Mouse (Mus musculus) ES-Bruce4 (cell line): ENCODE data around the gene Mybph. TPM values are rescaled to one million over a fixed set of nuclear protein-coding genes. Genes with fewer than 3 reads are reported as not detected.

Experiments used
- H3K27ac ChIP-seq: 2 replicates; pipeline ENCODE4 v1.5.1; 2012; ENCODE audit warnings: low read length, inconsistent platforms; ENCODE audit not compliant: insufficient read depth
- H3K27me3 ChIP-seq: 2 replicates; pipeline ENCODE4 v1.6.1; 2012; ENCODE audit warnings: mild to moderate bottlenecking, low read length, inconsistent platforms; ENCODE audit not compliant: control insufficient read depth, poor library complexity, insufficient read depth, severe bottlenecking
- H3K36me3 ChIP-seq: 2 replicates; pipeline ENCODE4 v1.6.1; 2012; ENCODE audit warnings: inconsistent platforms, mild to moderate bottlenecking, low read length, moderate library complexity; ENCODE audit not compliant: control insufficient read depth, poor library complexity, insufficient read depth, severe bottlenecking
- H3K4me1 ChIP-seq: one replicate; pipeline ENCODE4 v1.8.1; 2011; ENCODE audit warnings: low read length; ENCODE audit not compliant: control insufficient read depth, insufficient read depth
- H3K4me3 ChIP-seq: 2 replicates; pipeline ENCODE4 v1.5.1; 2011; ENCODE audit warnings: low read depth, mild to moderate bottlenecking, low read length
- H3K9ac ChIP-seq: 2 replicates; pipeline ENCODE4 v1.6.1; 2012; ENCODE audit warnings: low read depth, mild to moderate bottlenecking, inconsistent platforms; ENCODE audit not compliant: poor library complexity, severe bottlenecking
- H3K9me3 ChIP-seq: replicated peaks from 2 replicates; pipeline ENCODE4 v1.6.1; 2012; ENCODE audit warnings: mild to moderate bottlenecking, low read length, inconsistent platforms; ENCODE audit not compliant: control insufficient read depth, poor library complexity, insufficient read depth, severe bottlenecking
- CTCF ChIP-seq: IDR thresholded peaks from one replicate; pipeline ENCODE4 v1.8.1; 2011; ENCODE audit warnings: low read depth, low read length
- EP300 ChIP-seq: IDR thresholded peaks from 2 replicates; pipeline ENCODE4 v1.6.1; 2011; ENCODE audit warnings: low read depth, low read length; ENCODE audit not compliant: insufficient read depth
- POLR2A ChIP-seq: IDR thresholded peaks from one replicate; pipeline ENCODE4 v1.8.1; 2011; ENCODE audit warnings: low read length; ENCODE audit not compliant: insufficient read depth
- polyA plus RNA-seq: library from polyadenylated mRNA; stranded (reverse); fragments of >200 nt; gene quantifications from 2 replicates; pipeline ENCODE4 v1.2.4, GENCODE M21; 2011; ENCODE audit warnings: low read depth; ENCODE audit not compliant: missing spikeins, insufficient read depth, insufficient read length

Gene Mybph
- polyA plus RNA-seq, 1 experiment = not detected

GRCm38 (mm10) chr1:134192024-134192423 lies 1.2 kb upstream of the Mybph start:
- Histone ChIP-seq H3K27me3 (no peaks in the 10 kb centered on the region), H3K36me3 (no peaks in the 10 kb centered on the region), H3K4me3 (no peak overlapping the region), H3K27ac (no peak overlapping the region), H3K9ac (no peak overlapping the region), H3K9me3 (no peaks in the 10 kb centered on the region), H3K4me1 (peaks cover 19% of the 10 kb centered on the region)
- TF ChIP-seq EP300 (no peak), POLR2A (no peak), CTCF (no peak)

DNA sequence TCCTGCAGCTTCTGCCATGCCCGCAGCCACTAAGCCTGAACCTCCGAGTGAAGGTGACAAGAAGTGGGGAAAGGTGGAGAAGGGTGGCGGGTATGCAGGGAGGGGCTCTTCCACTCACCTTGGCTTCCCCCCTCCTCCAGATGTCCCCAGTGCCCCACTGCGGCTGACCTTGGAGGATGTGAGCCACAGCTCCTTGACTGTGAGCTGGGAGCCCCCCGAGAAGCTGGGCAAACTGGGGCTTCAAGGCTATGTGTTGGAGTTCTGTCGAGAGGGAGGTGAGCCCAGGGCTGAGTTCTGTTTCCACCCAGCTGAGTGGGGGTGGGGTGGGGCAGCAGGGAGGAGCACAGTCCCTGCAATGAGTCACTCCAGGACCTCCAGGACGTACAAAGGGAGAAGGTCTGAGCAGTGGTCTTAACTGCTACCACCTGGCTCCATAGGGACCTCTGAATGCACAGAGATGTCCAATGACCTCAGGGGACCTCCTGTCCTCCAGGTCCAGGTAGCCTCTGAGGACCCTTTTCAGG lies 488 bp downstream of the Mybph start:
- H3K27me3 ChIP-seq = no peaks in the 10 kb centered on the region
- no peak overlapping the region for H3K27ac ChIP-seq
- peaks cover 17% of the 10 kb centered on the region for H3K4me1 ChIP-seq
- no peaks in the 10 kb centered on the region for H3K36me3 ChIP-seq
- TF ChIP-seq EP300 (no peak), POLR2A (no peak), CTCF (no peak)
- no peak overlapping the region for H3K4me3 ChIP-seq
- no peaks in the 10 kb centered on the region for H3K9me3 ChIP-seq
- no peak overlapping the region for H3K9ac ChIP-seq

DNA sequence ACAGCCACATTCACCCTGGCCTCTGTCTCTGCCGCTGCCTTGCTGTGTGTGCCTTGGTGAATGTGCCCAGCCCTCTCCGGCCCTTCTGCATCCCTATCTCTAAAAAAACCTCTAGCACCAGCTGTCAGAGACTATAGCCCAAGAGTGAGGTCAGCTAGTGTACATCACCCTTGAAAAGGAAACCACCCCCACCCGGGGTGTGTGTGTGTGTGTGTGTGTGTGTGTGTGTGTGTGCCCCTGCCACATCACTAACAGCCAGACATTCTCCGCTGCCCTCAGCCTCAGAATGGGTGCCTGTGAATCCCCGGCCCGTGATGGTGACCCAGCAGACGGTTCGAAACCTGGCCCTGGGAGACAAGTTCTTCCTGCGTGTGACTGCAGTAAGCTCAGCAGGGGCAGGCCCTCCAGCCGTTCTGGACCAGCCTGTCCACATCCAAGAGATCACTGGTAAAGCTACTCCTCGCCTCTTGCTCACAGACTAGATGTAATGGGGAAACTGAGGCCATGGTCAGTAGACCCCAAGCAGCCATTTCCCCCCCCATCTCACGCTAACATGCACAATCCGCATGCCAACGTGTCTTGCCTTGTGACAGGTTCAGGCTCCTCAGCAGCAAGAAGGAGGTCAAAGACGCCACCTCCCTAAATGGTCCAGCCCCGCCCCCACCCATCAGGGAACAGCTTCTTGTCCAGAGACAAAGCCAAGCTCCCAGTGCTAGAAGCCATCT lies 1.2 kb downstream of the Mybph start:
- Histone ChIP-seq H3K4me3 (no peak overlapping the region), H3K4me1 (peaks cover 15% of the 10 kb centered on the region), H3K9me3 (no peaks in the 10 kb centered on the region), H3K27ac (no peak overlapping the region), H3K36me3 (no peaks in the 10 kb centered on the region), H3K9ac (no peak overlapping the region), H3K27me3 (no peaks in the 10 kb centered on the region)
- TF ChIP-seq EP300 = no peak
- no peak for TF ChIP-seq CTCF

GRCm38 (mm10) chr1:134195117-134195516 lies 1.9 kb downstream of the Mybph start:
- no peaks in the 10 kb centered on the region for H3K9me3 ChIP-seq

DNA sequence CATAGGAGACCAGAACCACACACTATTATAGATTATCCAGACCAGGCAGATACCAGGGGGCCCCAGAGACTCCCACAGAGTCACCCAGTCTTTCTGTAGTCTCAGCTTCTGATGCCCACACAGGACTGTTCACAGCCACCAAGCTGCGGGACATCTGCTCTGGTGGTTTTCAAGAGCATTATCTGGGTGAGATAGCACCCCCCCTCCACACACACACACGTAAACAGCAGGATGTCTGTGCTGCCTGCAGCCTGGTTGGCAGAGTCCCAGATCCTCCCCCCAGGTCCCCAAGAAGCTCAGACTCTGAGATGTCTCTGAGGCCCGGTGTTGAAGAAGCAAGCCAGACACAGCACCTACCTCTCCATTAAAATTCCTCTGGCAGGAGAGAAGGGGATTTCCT lies 2.3 kb downstream of the Mybph start:
- Histone ChIP-seq H3K9me3 (no peaks in the 10 kb centered on the region), H3K9ac (no peak overlapping the region), H3K36me3 (no peaks in the 10 kb centered on the region), H3K27ac (no peak overlapping the region), H3K4me3 (no peak overlapping the region), H3K27me3 (no peaks in the 10 kb centered on the region), H3K4me1 (peaks cover 13% of the 10 kb centered on the region)
- TF ChIP-seq POLR2A (no peak), CTCF (no peak), EP300 (no peak)

More at GRCm38 (mm10) chr1:134195117-134195516, 1.9 kb downstream of the Mybph start:
- H3K27ac ChIP-seq = no peak overlapping the region
- no peak overlapping the region for H3K4me3 ChIP-seq
- H3K4me1 ChIP-seq = peaks cover 13% of the 10 kb centered on the region
- no peaks in the 10 kb centered on the region for H3K36me3 ChIP-seq
- no peak for TF ChIP-seq POLR2A
- H3K9ac ChIP-seq = no peak overlapping the region
- no peaks in the 10 kb centered on the region for H3K27me3 ChIP-seq

GRCm38 (mm10) chr1:134195979-134196378 lies 2.7 kb downstream of the Mybph start:
- H3K27me3 ChIP-seq = no peaks in the 10 kb centered on the region
- no peak overlapping the region for H3K9ac ChIP-seq
- TF ChIP-seq EP300 (no peak), POLR2A (no peak), CTCF (no peak)
- H3K4me3 ChIP-seq = no peak overlapping the region
- H3K9me3 ChIP-seq = no peaks in the 10 kb centered on the region
- H3K4me1 ChIP-seq = peaks cover 13% of the 10 kb centered on the region
- H3K27ac ChIP-seq = no peak overlapping the region
- H3K36me3 ChIP-seq = no peaks in the 10 kb centered on the region
